Mouse (Mus musculus) erythroblast, embryonic 14.5 days (primary cell): ENCODE results near the gene Vmn1r34. TPM values are rescaled to one million over a fixed set of nuclear protein-coding genes. Genes with fewer than 3 reads are reported as not detected.
"Not testable (repeated sequence)": the region's sequence is repeated elsewhere in the genome, so short reads cannot be mapped to it uniquely, and the experiment has no call there.

Source experiments
- H3K27me3 ChIP-seq: 2 replicates; pipeline ENCODE4 v1.6.1; 2012; ENCODE audit warnings: inconsistent platforms; ENCODE audit not compliant: control insufficient read depth
- H3K36me3 ChIP-seq: 2 replicates; pipeline ENCODE4 v1.6.1; 2012; ENCODE audit warnings: mild to moderate bottlenecking, inconsistent platforms; ENCODE audit not compliant: control insufficient read depth
- H3K4me1 ChIP-seq: 2 replicates; pipeline ENCODE4 v1.6.1; 2012; ENCODE audit warnings: inconsistent platforms; ENCODE audit not compliant: control insufficient read depth
- H3K4me3 ChIP-seq: replicated peaks from 2 replicates; pipeline ENCODE3; 2012; ENCODE audit warnings: moderate library complexity, mild to moderate bottlenecking, inconsistent platforms
- H3K9me3 ChIP-seq: 2 replicates; pipeline ENCODE4 v1.6.1; 2012; ENCODE audit warnings: low read length, inconsistent platforms, mixed read lengths; ENCODE audit not compliant: control insufficient read depth
- GATA1 ChIP-seq: IDR thresholded peaks from 2 replicates; pipeline ENCODE4 v1.6.1; 2012; ENCODE audit warnings: low read length, inconsistent platforms, mixed read lengths
- TAL1 ChIP-seq: IDR thresholded peaks from 3 replicates; pipeline ENCODE4 v1.6.1; 2012; ENCODE audit warnings: low read length, inconsistent platforms, mixed read lengths
- polyA plus RNA-seq: library from polyadenylated mRNA; stranded (reverse); fragments of >175 nt; gene quantifications from 2 replicates; pipeline ENCODE4 v1.2.3, GENCODE M21; 2012

Gene Vmn1r34
- not detected in 2 replicates for polyA plus RNA-seq

GRCm38 (mm10) chr6:66643779-66644178 is at the start of gene Vmn1r34:
TSS of gene Vmn1r34 (minus strand) at chr6:66643879.
- Histone ChIP-seq H3K36me3 (no peaks in the 10 kb centered on the region), H3K4me3 (no peak within 1 kb of the TSS), H3K4me1 (no peaks in the 10 kb centered on the region), H3K9me3 (no peaks in the 10 kb centered on the region), H3K27me3 (no peaks in the 10 kb centered on the region)
- TF ChIP-seq GATA1 (no peak), TAL1 (no peak)

- Histone ChIP-seq H3K36me3 (no peaks in the 10 kb centered on the region), H3K4me3 (no peak within 1 kb of the TSS), H3K27me3 (no peaks in the 10 kb centered on the region), H3K9me3 (no peaks in the 10 kb centered on the region), H3K4me1 (no peaks in the 10 kb centered on the region)
- TF ChIP-seq TAL1: no peak
- TF ChIP-seq GATA1: no peak
These were observed 42.1 kb upstream of the Vmn1r34 start, which contains the start of gene Vmn1r35 for GRCm38 (mm10) chr6:66685806-66686205. TSS of gene Vmn1r35 (minus strand) at chr6:66685906.

- H3K4me3 ChIP-seq, H3K27me3 ChIP-seq, H3K4me1 ChIP-seq, H3K36me3 ChIP-seq, H3K9me3 ChIP-seq: not testable (repeated sequence)
These were observed 25.5 kb downstream of the Vmn1r34 start, which contains the start of gene Vmn1r33 for GRCm38 (mm10) chr6:66618182-66618581. TSS of gene Vmn1r33 (minus strand) at chr6:66618282.

GRCm38 (mm10) chr6:66595804-66596203 is 47.9 kb downstream of the Vmn1r34 start:
- Histone ChIP-seq H3K4me1 (no peaks in the 10 kb centered on the region), H3K36me3 (no peaks in the 10 kb centered on the region), H3K9me3 (peaks cover 2% of the 10 kb centered on the region), H3K27me3 (no peaks in the 10 kb centered on the region), H3K4me3 (no peak overlapping the region)
- TF ChIP-seq TAL1: no peak
- TF ChIP-seq GATA1: no peak

Other genes with a start within 250 kb of the Vmn1r34 start
- gene Mad2l1, start 108.5 kb downstream of the Vmn1r34 start, polyA plus RNA-seq: 0.69 and 1.2 TPM in 2 replicates
- gene Vmn1r32, start 83.8 kb downstream of the Vmn1r34 start, polyA plus RNA-seq: not detected in 2 replicates
- gene Vmn1r33, start 25.6 kb downstream of the Vmn1r34 start, polyA plus RNA-seq: 0.03 TPM in 1 of 2 replicates, not detected in the other
- not detected in 2 replicates for gene Vmn1r35, start 42.0 kb upstream of the Vmn1r34 start, polyA plus RNA-seq
- not detected in 2 replicates for gene Vmn1r36, start 75.3 kb upstream of the Vmn1r34 start, polyA plus RNA-seq
- not detected in 2 replicates for gene Vmn1r37, start 85.5 kb upstream of the Vmn1r34 start, polyA plus RNA-seq
- not detected in 2 replicates for gene Vmn1r38, start 138.7 kb upstream of the Vmn1r34 start, polyA plus RNA-seq
- gene Vmn1r39, start 166.7 kb upstream of the Vmn1r34 start, polyA plus RNA-seq: not detected in 2 replicates